Mouse (Mus musculus) bone marrow, adult 2 months (tissue): ENCODE measurements around the gene Kirrel3. TPM values are rescaled to one million over a fixed set of nuclear protein-coding genes. Genes with fewer than 3 reads are reported as not detected.

Experiments used
- H3K27ac ChIP-seq: fragments of 200-500 bp; 2 replicates; pipeline ENCODE4 v1.5.1; 2012; ENCODE audit warnings: low read depth, mild to moderate bottlenecking, control low read depth, inconsistent platforms, low read length; ENCODE audit not compliant: control insufficient read depth, poor library complexity, insufficient read depth
- H3K4me1 ChIP-seq: fragments of 200-500 bp; 2 replicates; pipeline ENCODE4 v1.6.1; 2011; ENCODE audit warnings: low read length; ENCODE audit not compliant: control insufficient read depth, insufficient read depth
- H3K4me3 ChIP-seq: fragments of 200-500 bp; replicated peaks from 2 replicates; pipeline ENCODE3; 2011; ENCODE audit warnings: mild to moderate bottlenecking, low read depth, low read length, control low read depth; ENCODE audit not compliant: control insufficient read depth
- CTCF ChIP-seq: fragments of 200-500 bp; IDR thresholded peaks from 2 replicates; pipeline ENCODE4 v1.5.1; 2011; ENCODE audit warnings: low read length, control low read depth; ENCODE audit not compliant: control insufficient read depth, insufficient read depth
- POLR2A ChIP-seq: fragments of 200-500 bp; IDR thresholded peaks from 2 replicates; pipeline ENCODE4 v1.6.1; 2011; ENCODE audit warnings: low read depth, mild to moderate bottlenecking, control low read depth, low read length, borderline replicate concordance; ENCODE audit not compliant: control insufficient read depth
- WGBS: fragments of 180-500 bp; shearing (Covaris S2); methylation state at CpG from one replicate; pipeline ENCODE4 v1.1.7; 2018; 5-methylcytosine and 5-hydroxymethylcytosine counted together
- polyA plus RNA-seq: library from polyadenylated mRNA; stranded (reverse); fragments of >200 nt; gene quantifications from 2 replicates; pipeline ENCODE4 v1.2.4, GENCODE M21; 2011; ENCODE audit warnings: low replicate concordance; ENCODE audit not compliant: missing spikeins, insufficient read depth, insufficient read length

The Kirrel3 gene
- polyA plus RNA-seq, 1 experiment: not detected

DNA sequence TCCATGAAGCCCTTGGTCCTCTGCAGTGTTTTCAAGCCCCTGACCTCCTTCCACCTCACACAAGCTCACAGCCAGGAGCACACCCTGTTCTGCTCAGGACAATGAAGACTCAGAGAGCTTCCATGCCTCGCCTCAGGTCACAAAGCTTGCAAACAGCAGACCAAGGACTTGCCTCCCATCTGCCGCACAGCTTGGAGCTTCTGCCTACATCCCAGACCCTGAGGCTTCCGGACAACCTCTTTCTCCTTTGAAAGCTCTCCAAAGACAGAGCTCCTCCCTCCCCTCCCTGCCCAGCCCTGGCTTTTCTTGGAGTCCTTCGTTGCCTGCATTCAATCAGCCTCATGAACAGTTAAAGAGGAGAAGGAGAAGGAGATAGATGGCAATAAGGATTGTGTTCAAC is 397.4 kb downstream of the Kirrel3 start:
- Histone ChIP-seq H3K4me1 (no peaks in the 10 kb centered on the region), H3K4me3 (no peak overlapping the region), H3K27ac (no peak overlapping the region)
- WGBS: 45% methylated on average over 3 of the region's 4 CpGs
- TF ChIP-seq CTCF: no peak
- TF ChIP-seq POLR2A: no peak

DNA sequence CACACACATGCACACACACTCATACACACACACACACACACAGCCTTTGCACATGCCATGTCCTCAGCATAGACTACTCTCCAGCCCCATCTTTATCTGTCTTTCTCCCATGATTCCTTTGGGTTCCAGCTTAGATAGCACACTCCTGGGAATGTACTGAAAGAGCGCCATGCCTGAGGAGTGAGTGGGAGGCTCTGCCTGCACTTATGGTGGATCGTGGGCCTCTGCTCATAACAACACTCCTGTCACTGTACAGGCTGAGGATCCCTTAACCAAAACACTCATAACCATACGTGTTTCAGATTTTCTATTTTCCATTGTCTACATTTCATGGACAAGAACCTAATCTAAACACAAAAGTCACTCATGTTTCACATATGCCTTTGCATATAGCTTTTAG is 398.6 kb downstream of the Kirrel3 start:
- no peaks in the 10 kb centered on the region for H3K4me1 ChIP-seq
- H3K4me3 ChIP-seq: no peak overlapping the region
- no peak overlapping the region for H3K27ac ChIP-seq
- WGBS: 75% methylated on average over 3 of the region's 3 CpGs
- TF ChIP-seq CTCF (no peak), POLR2A (no peak)

DNA sequence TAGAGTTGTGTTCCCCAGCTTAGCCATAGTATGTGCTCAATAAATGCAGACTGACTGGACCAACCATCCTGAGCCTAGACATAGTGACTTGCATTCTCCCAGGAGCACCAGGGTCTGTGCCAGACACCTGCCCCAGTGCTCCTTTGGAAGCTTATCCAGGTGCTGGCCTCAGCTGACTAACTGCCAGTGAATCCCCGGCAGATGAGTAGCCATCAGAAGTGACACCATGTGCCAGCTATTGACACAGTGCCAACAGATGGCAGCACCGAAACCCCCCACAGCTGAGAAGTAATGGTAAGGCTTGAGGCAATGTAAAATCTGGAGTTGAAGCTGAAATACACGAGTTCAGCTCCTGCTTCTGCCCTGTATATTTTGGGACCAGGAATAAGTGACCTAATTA is 399.2 kb downstream of the Kirrel3 start:
- 72% methylated on average over 3 of the region's 3 CpGs for WGBS
- H3K27ac ChIP-seq: no peak overlapping the region
- no peak for TF ChIP-seq CTCF
- TF ChIP-seq POLR2A: no peak
- H3K4me3 ChIP-seq: no peak overlapping the region
- H3K4me1 ChIP-seq: no peaks in the 10 kb centered on the region

DNA sequence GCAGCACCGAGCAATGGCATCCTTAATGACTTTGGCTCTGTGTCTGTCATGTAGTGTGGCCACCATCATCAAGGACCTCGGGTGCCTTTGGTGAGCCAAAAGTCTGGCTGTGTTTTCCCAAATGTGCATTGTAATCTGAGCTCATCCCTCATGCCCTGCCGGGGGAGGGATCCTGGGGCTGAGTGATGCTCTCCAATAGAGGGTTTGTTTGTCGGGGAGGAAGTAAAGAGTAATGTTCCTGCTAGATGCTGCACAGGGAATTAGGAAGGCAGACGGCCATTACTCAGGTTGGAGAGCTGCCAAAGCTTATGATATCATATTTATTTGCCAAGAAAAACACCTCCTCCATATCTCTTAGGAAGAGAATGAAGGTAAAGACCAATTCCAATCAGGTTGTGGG is 401.1 kb downstream of the Kirrel3 start:
- WGBS: 50% methylated on average over 5 of the region's 5 CpGs
- TF ChIP-seq CTCF (no peak), POLR2A (no peak)
- Histone ChIP-seq H3K27ac (no peak overlapping the region), H3K4me1 (no peaks in the 10 kb centered on the region), H3K4me3 (no peak overlapping the region)

DNA sequence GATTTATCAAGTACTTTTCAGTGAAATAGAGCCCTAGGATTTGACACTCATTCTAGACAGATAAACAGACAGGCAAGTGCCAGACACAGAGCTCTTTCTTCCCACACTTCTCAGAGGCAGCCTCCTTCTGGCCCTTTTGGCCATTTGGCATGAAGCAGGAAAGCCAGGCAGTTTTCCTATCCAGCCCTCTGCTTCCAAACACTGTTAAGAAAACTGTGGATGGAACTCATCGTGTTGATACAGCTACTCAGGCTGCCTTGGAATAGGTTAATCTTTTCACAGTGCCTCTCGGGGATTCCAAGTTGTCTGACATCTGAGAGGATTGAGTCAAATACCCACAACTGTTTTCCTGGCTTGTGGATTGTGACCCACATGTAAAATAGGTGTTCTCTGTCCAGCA is 401.5 kb downstream of the Kirrel3 start:
- 44% methylated on average over 2 of the region's 2 CpGs for WGBS
- TF ChIP-seq CTCF (no peak), POLR2A (no peak)
- Histone ChIP-seq H3K4me1 (no peaks in the 10 kb centered on the region), H3K4me3 (no peak overlapping the region), H3K27ac (no peak overlapping the region)

DNA sequence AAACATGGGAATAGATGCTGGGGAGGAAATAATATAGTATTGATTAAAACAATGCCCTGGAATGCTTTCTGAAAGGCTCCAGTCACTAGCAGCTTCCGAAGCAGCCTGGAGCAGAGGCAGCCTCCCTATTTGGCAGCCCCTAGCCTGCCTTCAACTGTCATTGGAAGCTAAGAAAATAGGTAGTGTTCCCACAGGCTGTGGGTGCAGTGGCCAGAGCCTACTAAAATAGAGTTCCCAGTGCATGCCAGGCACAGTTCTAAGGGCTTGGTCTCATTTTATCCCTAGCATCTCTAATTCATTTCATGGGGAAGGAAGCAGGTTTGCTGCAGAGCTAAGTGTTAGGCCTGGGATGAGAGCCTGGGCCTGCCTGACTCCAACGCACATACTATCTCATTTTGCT is 402.6 kb downstream of the Kirrel3 start:
- Histone ChIP-seq H3K27ac (no peak overlapping the region), H3K4me3 (no peak overlapping the region), H3K4me1 (no peaks in the 10 kb centered on the region)
- 76% methylated on average over 2 of the region's 2 CpGs for WGBS
- TF ChIP-seq CTCF: no peak
- TF ChIP-seq POLR2A: no peak

DNA sequence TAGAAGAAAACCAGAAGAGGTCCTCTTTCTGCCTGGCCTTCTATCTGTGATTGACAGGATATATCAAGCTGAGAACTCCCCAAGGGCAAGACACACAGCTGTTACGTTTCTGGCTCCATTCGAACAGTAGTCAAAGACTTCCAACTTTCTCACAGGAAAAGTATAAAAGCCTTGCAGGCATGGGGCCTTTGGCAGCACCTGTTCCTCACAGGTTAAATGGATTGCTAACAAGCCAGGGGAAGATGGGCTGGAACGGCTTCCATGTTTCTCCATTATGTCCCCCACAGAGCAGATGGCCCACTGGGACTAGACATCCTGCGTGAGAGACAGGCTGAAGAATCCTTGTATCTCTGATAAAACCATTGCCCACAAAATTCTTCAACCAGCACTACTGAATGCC is 415.5 kb downstream of the Kirrel3 start:
- no peak for TF ChIP-seq POLR2A
- TF ChIP-seq CTCF: no peak
- H3K4me3 ChIP-seq: no peak overlapping the region
- H3K4me1 ChIP-seq: no peaks in the 10 kb centered on the region
- no peak overlapping the region for H3K27ac ChIP-seq
- 82% methylated on average over 4 of the region's 4 CpGs for WGBS

DNA sequence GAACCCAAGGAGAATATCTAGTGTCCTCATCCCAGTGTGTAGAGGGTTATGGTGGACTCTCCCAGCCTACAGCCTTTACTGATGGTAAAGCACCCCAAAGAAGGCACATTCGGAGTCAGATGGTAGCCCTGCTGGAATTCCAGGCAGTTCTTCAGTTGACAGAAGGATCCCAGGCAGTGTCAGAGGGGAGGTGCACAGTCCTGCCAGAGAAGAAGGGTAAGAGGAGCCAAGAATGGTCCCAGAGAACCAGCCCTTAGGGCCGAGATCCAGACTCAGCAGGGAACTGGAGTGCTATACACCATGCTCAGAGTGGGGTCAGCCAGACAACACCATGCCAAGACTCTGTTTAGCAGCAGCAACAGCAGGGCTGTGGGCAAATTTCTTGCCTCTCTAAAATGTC is 416.2 kb downstream of the Kirrel3 start:
- H3K4me3 ChIP-seq: no peak overlapping the region
- no peaks in the 10 kb centered on the region for H3K4me1 ChIP-seq
- 51% methylated on average over 2 of the region's 2 CpGs for WGBS
- no peak overlapping the region for H3K27ac ChIP-seq
- no peak for TF ChIP-seq POLR2A
- no peak for TF ChIP-seq CTCF

DNA sequence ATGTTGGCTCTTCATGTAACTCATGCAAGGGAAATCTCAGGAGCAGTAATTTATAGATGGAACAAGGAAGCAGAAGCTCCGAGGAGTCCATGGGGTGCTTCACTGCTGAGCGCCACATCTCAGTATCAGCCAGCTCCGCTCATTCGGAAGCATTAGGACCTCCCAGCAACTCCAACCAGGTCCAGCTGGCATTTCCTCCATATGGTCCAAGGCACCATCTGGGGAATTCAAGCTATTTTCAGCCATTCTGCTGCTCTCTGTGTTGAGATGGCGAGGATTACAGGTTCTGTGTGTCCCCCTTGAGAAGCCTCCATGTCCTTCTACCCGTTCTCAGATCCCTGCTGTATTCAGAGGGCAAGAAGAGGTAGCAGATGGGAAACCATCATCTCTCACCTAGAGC is 419.5 kb downstream of the Kirrel3 start:
- WGBS: 80% methylated on average over 6 of the region's 6 CpGs
- no peak overlapping the region for H3K4me3 ChIP-seq
- H3K4me1 ChIP-seq: no peaks in the 10 kb centered on the region
- TF ChIP-seq CTCF: no peak
- TF ChIP-seq POLR2A: no peak
- H3K27ac ChIP-seq: no peak overlapping the region
